Mouse (Mus musculus): ENCODE results near the gene Larp4. TPM values are rescaled to one million over a fixed set of nuclear protein-coding genes. Genes with fewer than 3 reads are reported as not detected.
"Not testable (repeated sequence)": the region's sequence is repeated elsewhere in the genome, so short reads cannot be mapped to it uniquely, and the experiment has no call there.

The Larp4 gene
- polyA plus RNA-seq, 1 experiment from 2014 or later = 21.4 TPM

DNA sequence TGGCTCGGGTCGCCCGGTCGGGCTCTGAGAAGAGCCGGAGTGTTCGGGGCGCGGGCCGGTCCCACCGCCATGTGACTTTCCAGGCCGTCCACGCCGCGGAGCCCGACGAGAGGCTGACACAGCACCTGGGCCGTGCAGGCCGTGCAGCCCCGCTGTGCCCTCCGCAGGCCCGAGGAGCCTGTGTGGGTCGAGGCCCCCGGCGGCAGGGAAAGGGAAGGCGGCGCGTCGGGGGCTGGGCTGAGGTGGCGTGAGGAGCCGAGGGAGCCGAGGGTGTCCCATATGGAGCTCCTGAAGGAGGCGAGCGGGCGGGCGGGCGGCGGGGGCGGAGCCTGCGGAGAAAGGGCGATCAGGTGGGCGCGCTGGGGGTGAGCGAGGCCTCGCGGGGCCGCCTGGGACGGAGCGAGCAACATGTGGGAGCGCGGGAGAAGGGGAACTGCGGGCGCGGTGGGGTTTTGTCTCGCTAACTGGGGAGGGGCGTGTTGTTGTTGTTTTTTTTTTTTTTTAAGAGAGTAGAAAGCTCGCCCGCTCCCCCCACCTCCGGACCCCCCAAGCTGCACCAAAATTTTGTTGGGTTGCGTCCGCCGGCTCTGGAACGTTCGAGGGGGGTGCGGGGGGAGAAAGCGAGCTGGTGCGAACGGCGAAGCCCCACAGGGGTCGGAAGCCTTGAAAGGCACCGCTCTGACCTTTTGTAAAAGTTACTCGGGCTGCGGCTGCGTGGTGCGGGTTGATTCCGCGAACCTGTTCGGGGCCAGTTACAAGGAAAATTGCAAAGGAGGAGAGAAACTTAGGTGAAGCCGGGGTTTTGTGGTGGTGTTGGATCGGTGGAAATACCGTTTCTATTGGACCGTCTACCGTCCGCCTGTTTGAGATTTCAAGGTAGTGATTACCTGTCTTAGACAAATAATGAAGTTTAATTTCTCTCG lies 3.4 kb downstream of the Larp4 start:
- Histone ChIP-seq H3K36me3 (replicated peaks) (no peaks in the 10 kb centered on the region), H3K4me3 (peak overlapping the region; percentile 88), H3K9ac (peak overlapping the region; percentile 67), H3K27ac (peak overlapping the region; percentile 97), H3K4me1 (peaks cover 11% of the 10 kb centered on the region), H3K27me3 (replicated peaks) (no peaks in the 10 kb centered on the region), H3K9me3 (no peaks in the 10 kb centered on the region), H3K4me2 (peak overlapping the region; percentile 91)
- ATAC-seq (replicated peaks) = peak; percentile 90
- WGBS = under 1% methylated on average over 84 of the region's 84 CpGs

DNA sequence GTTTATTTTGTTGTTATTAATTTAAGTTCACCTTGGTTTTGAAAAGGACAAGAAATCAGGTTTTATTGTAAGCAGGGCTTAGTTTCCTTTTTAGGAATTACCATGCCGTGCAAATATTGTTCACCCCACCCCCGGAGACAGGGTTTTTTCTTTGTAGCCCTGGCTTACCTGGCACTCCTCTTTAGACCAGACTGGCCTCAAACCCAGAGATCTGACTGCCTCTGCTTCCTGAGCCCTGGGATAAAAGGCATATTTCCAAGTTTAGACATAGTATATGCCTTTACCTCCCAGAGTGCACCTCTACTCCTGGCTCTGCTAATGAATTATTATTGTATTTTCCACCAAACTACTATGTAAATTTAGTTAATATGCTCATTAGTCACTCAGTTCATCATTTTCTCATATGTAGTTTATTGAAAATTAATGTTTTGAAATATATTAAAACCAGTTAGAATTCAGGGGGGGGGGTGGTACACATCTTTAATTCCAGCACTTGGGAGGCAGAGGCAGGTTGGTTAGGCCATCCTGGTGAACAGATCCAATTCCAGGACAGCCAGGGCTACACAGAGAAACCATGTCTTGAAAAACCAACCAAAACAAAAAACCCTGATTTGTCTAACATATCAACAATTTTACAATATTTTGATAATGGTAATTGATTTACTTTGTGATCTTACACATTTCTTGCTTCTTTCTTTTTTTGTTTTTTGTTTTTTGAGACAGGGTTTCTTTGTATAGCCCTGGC lies 4.8 kb downstream of the Larp4 start:
- H3K4me1 ChIP-seq = peaks cover 11% of the 10 kb centered on the region
- H3K36me3 ChIP-seq (replicated peaks) = no peaks in the 10 kb centered on the region
- H3K27me3 ChIP-seq (replicated peaks) = no peaks in the 10 kb centered on the region
- H3K4me3 ChIP-seq = no peak overlapping the region
- no peak for ATAC-seq (replicated peaks)
- H3K9ac ChIP-seq = no peak overlapping the region
- H3K27ac ChIP-seq = no peak overlapping the region
- no peak overlapping the region for H3K4me2 ChIP-seq
- H3K9me3 ChIP-seq = no peaks in the 10 kb centered on the region
- 85% methylated on average over 2 of the region's 2 CpGs for WGBS

DNA sequence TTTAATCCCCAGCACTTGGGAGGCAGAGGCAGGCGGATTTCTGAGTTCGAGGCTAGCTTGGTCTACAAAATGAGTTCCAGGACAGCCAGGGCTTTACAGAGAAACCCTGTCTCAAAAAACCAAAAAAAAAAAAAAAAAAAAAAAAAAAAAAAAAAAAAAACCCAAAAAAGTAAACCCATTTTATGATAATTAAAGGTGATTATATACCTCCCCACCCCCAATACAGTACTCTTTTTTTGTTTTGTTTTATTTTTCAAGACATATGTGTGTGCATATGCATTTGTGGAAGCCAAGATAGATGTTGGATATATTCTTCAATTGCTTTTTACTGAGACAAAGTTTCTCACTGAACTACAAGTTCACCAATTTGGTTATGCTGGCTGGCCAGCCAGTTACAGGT lies 6.3 kb downstream of the Larp4 start:
- peaks cover 11% of the 10 kb centered on the region for H3K4me1 ChIP-seq
- not testable (repeated sequence) for H3K4me2 ChIP-seq; H3K4me3 ChIP-seq; H3K27me3 ChIP-seq (replicated peaks); ATAC-seq (replicated peaks); H3K27ac ChIP-seq; H3K36me3 ChIP-seq (replicated peaks); H3K9ac ChIP-seq; H3K9me3 ChIP-seq
- 87% methylated on average over 2 of the region's 2 CpGs for WGBS

DNA sequence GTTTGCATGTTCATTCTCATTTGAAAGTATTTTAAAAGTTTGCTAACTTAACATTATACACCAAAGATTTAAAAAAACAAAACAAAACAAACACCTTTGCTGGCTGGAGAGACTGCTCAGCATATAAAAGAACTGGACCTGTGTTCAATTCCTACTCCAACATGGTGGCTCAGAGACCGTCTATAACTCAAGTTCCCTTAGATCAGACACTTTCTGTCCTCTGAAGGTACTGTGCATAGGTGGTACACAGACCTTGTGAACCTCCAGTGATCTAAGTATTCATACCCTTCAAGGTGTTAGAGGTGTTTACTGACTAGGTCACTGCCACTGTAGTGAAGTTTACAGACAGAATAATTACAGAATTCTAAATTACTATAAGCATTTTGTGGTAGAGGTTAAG lies 9.4 kb downstream of the Larp4 start:
- ATAC-seq (replicated peaks) = no peak
- H3K36me3 ChIP-seq (replicated peaks) = no peaks in the 10 kb centered on the region
- H3K4me1 ChIP-seq = 0 out of 2 replicates have a peak, but pooled peaks cover 2% of the 10 kb centered on the region
- WGBS = 81% methylated on average over 1 of the region's 1 CpGs
- H3K9ac ChIP-seq = no peak overlapping the region
- H3K4me3 ChIP-seq = no peak overlapping the region
- H3K4me2 ChIP-seq = no peak overlapping the region
- H3K27ac ChIP-seq = no peak overlapping the region
- no peaks in the 10 kb centered on the region for H3K9me3 ChIP-seq
- no peaks in the 10 kb centered on the region for H3K27me3 ChIP-seq (replicated peaks)

DNA sequence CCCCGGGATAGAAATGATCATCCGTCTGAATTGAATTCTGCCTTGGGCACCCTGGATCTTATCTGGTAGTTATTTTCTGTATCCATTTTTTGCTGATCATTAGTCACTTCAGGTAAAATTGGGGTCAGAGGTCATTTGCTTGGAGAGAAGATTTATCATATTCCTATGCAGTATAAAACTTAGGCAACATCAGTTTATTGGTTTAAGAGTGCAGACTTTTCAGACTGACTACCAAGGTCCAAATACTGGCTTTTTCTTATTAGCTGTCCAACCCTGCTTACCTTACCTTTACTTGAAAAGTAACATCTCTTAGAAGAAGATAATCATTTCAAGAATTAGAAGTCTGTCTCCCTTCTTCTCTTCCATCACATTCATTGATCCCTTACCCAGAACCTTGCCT lies 9.8 kb downstream of the Larp4 start:
- ATAC-seq (replicated peaks) = no peak
- no peak overlapping the region for H3K27ac ChIP-seq
- WGBS = 89% methylated on average over 2 of the region's 2 CpGs
- no peak overlapping the region for H3K4me2 ChIP-seq
- H3K9ac ChIP-seq = no peak overlapping the region
- H3K9me3 ChIP-seq = no peaks in the 10 kb centered on the region
- H3K4me1 ChIP-seq = no peaks in the 10 kb centered on the region
- H3K4me3 ChIP-seq = no peak overlapping the region
- no peaks in the 10 kb centered on the region for H3K36me3 ChIP-seq (replicated peaks)
- no peaks in the 10 kb centered on the region for H3K27me3 ChIP-seq (replicated peaks)

DNA sequence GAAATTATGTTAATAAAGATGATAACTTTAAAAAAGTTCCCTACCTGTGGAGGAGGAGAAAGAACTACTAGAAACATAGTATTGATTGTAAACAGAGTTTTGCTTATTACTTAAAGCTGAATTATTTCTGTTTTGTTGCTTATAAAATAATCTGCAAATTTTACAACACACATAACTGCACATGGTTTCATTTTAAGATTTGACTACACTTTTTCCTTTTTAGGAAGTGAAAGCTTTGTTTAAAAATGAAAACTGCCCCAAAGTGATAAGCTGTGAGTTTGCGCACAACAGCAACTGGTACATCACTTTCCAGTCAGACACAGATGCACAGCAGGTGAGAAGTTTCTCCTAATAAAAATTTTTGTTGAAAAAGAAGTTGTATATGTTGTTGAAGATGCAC lies 23.2 kb downstream of the Larp4 start:
- H3K4me3 ChIP-seq = no peak overlapping the region
- H3K36me3 ChIP-seq (replicated peaks) = peaks cover 27% of the 10 kb centered on the region; the same call in 1 of the 2 replicates
- no peak overlapping the region for H3K9ac ChIP-seq
- WGBS = 94% methylated on average over 1 of the region's 1 CpGs
- H3K9me3 ChIP-seq = no peaks in the 10 kb centered on the region
- no peak overlapping the region for H3K27ac ChIP-seq
- no peaks in the 10 kb centered on the region for H3K4me1 ChIP-seq
- ATAC-seq (replicated peaks) = no peak
- H3K4me2 ChIP-seq = no peak overlapping the region
- no peaks in the 10 kb centered on the region for H3K27me3 ChIP-seq (replicated peaks)

DNA sequence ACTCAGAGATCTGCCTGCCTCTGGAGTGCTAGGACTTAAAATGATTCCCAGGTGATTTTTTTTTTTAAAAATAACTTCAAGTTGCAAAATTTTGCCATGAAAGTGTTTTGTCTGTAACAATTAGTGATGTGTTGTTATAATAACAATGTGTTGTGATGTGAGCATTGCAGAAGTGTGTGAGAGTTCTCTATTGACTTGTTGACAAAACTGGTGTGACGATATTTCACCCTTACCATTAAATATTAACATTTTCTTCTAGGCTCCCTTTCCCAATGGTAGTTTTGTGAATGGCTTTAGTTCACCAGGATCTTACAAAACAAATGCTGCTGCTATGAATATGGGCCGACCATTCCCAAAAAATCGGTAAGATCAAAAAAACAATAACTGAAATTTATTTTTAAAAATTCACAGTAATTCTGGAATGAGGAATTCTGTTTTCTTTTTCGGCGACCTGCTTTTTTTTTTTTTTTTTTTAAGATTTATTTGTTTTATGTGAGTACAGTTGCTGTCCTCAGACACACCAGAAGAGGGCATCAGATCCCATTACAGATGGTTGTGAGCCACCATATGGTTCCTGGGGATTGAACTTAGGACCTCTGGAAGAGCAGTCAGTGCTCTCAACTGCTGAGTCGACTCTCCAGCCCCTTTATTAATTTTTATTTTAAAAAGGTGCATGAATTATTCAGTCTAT lies 27.4 kb downstream of the Larp4 start:
- Histone ChIP-seq H3K27ac (no peak overlapping the region), H3K27me3 (replicated peaks) (no peaks in the 10 kb centered on the region), H3K4me2 (no peak overlapping the region), H3K9ac (no peak overlapping the region), H3K36me3 (replicated peaks) (peaks cover 22% of the 10 kb centered on the region; the same call in 1 of the 2 replicates), H3K4me1 (no peaks in the 10 kb centered on the region), H3K9me3 (no peaks in the 10 kb centered on the region), H3K4me3 (no peak overlapping the region)
- WGBS = 95% methylated on average over 6 of the region's 6 CpGs
- no peak for ATAC-seq (replicated peaks)

DNA sequence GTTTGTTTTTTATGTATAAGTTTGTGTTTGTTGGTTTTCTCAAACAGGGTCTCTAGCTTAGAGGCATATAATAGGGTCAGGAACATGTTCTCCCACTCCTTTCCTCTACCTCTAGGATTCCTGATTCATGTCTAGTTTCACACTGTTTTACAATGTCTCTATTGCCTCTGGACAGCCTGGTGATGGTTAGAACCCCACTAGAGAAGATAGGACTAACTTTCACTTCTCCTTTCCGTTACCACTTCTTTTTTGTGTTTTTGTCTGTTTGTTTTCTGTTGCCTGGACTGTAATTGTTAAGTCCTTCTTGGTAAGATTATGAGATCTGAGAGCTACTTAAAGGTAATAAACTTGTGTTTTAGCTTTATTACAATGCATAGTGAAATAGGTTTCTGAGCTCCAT lies 29.5 kb downstream of the Larp4 start:
- Histone ChIP-seq H3K4me1 (no peaks in the 10 kb centered on the region), H3K36me3 (replicated peaks) (peaks cover 31% of the 10 kb centered on the region), H3K27ac (no peak overlapping the region), H3K9me3 (no peaks in the 10 kb centered on the region), H3K4me3 (no peak overlapping the region), H3K9ac (no peak overlapping the region), H3K27me3 (replicated peaks) (no peaks in the 10 kb centered on the region), H3K4me2 (no peak overlapping the region)
- ATAC-seq (replicated peaks) = no peak
- 86% methylated on average over 1 of the region's 1 CpGs for WGBS

DNA sequence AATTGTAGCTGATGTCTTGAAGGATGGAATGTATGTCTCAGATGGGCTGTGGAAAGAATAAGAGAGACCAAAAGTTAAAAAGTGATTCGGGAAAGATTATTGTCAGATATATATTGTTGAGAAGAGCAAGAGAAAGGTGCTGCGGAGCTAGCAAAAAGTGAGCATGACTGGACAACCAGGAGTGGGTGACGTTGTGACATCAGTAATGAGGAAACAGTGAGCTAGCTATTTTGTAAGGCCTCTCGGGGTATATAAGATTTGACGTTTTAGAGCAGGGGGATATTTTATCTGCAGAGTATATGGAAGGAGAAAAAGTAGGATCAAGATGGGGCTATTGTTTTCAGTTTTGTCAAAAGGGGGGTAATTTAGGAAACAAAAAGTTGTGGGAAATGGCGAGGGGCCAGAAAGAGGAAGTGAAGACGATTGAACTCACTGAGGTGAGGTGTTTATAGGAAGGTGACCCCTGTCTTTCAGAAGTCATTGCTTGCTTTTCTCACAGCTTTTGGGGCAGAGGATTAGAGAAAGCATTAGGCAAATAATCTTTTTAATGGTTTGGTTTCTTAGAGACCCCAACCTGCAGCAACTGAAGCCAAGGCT lies 34.9 kb downstream of the Larp4 start:
- no peak for ATAC-seq (replicated peaks)
- no peak overlapping the region for H3K27ac ChIP-seq
- no peaks in the 10 kb centered on the region for H3K27me3 ChIP-seq (replicated peaks)
- no peak overlapping the region for H3K4me2 ChIP-seq
- no peak overlapping the region for H3K9ac ChIP-seq
- H3K9me3 ChIP-seq = no peaks in the 10 kb centered on the region
- H3K4me1 ChIP-seq = no peaks in the 10 kb centered on the region
- peaks cover 31% of the 10 kb centered on the region for H3K36me3 ChIP-seq (replicated peaks)
- 90% methylated on average over 7 of the region's 7 CpGs for WGBS
- H3K4me3 ChIP-seq = no peak overlapping the region

DNA sequence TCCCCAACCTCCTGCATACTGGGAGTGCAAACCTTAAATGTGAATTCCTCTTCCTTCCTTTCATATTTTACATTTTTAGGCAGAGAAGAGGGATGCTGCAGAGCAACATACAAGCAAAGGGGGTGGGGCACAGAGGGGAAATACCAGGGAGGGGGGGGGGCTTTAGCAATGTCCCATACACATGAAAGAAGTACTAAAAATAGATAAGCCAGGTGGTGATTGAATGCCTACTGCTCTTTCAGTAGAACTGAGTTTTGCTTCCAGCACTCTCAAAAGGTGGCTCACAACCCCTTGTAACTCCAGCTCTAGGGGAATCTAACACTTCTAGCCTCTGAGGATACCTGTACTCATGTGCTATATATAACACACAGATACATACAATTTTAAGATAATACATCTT lies 36.3 kb downstream of the Larp4 start:
- Histone ChIP-seq H3K27ac (no peak overlapping the region), H3K9me3 (no peaks in the 10 kb centered on the region), H3K4me2 (no peak overlapping the region), H3K4me3 (no peak overlapping the region), H3K9ac (no peak overlapping the region), H3K4me1 (no peaks in the 10 kb centered on the region), H3K36me3 (replicated peaks) (peaks cover 33% of the 10 kb centered on the region), H3K27me3 (replicated peaks) (no peaks in the 10 kb centered on the region)
- ATAC-seq (replicated peaks) = no peak

DNA sequence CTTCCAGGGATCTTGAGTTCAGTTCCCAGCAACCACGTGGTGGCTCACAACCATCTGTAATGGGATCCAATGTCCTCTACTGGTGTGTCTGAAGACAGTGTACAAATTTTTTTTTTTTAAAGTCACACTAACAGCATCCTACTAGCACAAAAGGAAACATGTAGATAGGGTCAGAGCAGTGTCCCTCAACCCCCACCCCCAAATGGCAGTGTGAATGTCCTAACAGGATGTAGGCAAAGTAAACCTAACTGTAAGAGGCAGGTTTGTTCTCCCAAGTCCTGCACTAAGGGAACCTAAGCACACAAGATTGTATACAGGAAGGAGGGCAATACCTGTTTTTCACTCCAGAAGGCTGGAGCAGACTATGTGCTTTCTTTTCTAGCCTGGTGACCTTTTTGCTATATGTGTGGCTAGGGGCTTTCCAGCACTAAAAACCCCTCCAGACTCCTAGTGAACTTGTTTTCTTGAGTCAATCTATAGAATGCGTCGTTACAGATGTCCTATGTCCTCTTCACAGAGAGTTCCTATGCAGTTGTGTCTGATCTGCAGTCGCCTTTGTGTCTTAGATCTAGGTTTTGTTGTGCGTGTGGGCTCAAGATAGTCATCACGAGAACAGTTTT lies 48.5 kb downstream of the Larp4 start:
- H3K36me3 ChIP-seq (replicated peaks) = peaks cover 4% of the 10 kb centered on the region; the same call in 1 of the 2 replicates
- no peak for ATAC-seq (replicated peaks)
- H3K27ac ChIP-seq = no peak overlapping the region
- H3K27me3 ChIP-seq (replicated peaks) = no peaks in the 10 kb centered on the region
- no peak overlapping the region for H3K4me2 ChIP-seq
- H3K4me3 ChIP-seq = no peak overlapping the region
- H3K9me3 ChIP-seq = no peaks in the 10 kb centered on the region
- 65% methylated on average over 6 of the region's 6 CpGs for WGBS
- H3K4me1 ChIP-seq = no peaks in the 10 kb centered on the region
- no peak overlapping the region for H3K9ac ChIP-seq

DNA sequence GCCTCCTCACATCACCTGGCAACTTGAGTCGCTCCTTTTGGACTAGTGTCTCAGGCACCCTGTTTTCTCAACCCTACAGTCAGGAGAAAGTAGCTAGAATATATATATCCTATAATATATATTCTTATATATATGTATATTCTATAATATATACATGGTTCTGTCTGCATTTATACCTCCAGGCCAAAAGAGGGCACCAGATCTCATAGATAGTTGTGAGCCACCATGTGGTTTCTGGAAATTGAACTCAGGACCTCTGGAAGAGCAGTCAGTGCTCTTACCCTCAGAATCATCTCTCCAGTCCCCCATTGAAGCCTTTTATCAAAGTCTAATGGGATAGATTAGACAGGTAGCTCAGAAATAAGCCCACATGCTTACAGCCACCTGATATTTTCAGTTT lies 51.3 kb downstream of the Larp4 start:
- ATAC-seq (replicated peaks) = no peak
- WGBS = 82% methylated on average over 1 of the region's 1 CpGs
- Histone ChIP-seq H3K27ac (no peak overlapping the region), H3K4me2 (no peak overlapping the region), H3K9ac (no peak overlapping the region), H3K27me3 (replicated peaks) (no peaks in the 10 kb centered on the region), H3K9me3 (no peaks in the 10 kb centered on the region), H3K36me3 (replicated peaks) (no peaks in the 10 kb centered on the region), H3K4me3 (no peak overlapping the region), H3K4me1 (no peaks in the 10 kb centered on the region)
